Mouse (Mus musculus): ENCODE measurements at regions not wholly inside any gene's neighbourhood (a gene's known extent, or its start where the extent isn't known, plus 50 kb on each side); places are given as distances from the start of the nearest gene placed in this dataset.

DNA sequence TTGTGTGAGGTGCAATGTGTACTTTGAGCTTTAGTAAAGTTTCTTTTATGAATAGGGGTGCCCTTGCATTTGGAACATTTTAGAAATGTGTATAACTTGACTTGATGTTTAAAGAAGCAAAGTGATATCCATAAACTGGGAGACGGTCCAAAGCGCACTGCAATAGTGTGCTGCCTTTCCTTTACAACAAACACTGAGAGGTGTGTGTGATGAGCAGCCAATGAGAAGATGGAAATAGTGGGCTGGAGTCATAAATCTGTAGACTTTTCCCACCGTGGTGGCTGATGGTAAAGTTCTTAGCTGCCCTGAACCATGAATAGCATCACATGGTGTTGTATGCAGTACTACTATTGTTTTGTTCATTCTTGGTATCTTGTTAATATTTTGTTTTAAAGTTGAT, 1151.4 kb downstream of the Tecrl start:
- Histone ChIP-seq H3K9me3 (ENCODE audit: control insufficient read depth, low read length) (no peaks in the 10 kb centered on the region), H3K9ac (replicated peaks; ENCODE audit: low read length) (no peak overlapping the region), H3K36me3 (ENCODE audit: control insufficient read depth, insufficient read depth, low read length) (no peaks in the 10 kb centered on the region), H3K27ac (replicated peaks; ENCODE audit: low read depth, low read length) (no peak overlapping the region), H3K27me3 (ENCODE audit: control insufficient read depth, insufficient read depth, low read length) (no peaks in the 10 kb centered on the region), H3K4me1 (ENCODE audit: control insufficient read depth, insufficient read depth, low read length) (no peaks in the 10 kb centered on the region), H3K4me3 (replicated peaks; ENCODE audit: low read depth, low read length) (no peak overlapping the region), H3K4me2 (ENCODE audit: low read length) (no peak overlapping the region)
- DNase-seq (no peak), ATAC-seq (ENCODE audit: low FRiP score, low TSS enrichment) (no peak)
- 93% methylated on average over 3 of the region's 3 CpGs for WGBS

Data from midbrain, embryonic 14.5 days (tissue).